Mouse (Mus musculus) heart, embryonic 11.5 days (tissue): ENCODE measurements around the gene Gm11639. TPM values are rescaled to one million over a fixed set of nuclear protein-coding genes. Genes with fewer than 3 reads are reported as not detected.

Source experiments
- ATAC-seq: fragments of 200-750 bp; cut with Nextera tagmentation; replicated peaks from 2 replicates; pipeline ENCODE4 v1.8.0; 2017; ENCODE audit warnings: moderate library complexity; ENCODE audit not compliant: insufficient number of reproducible peaks, low FRiP score, low TSS enrichment
- H3K27ac ChIP-seq: fragments of 300-500 bp; sonication (generic); 2 replicates; pipeline ENCODE4 v1.5.1; 2014; ENCODE audit warnings: mild to moderate bottlenecking, low read depth, low read length
- H3K27me3 ChIP-seq: fragments of 300-500 bp; sonication (generic); 2 replicates; pipeline ENCODE4 v1.6.1; 2014; ENCODE audit warnings: mild to moderate bottlenecking, low read length, mixed read lengths; ENCODE audit not compliant: control insufficient read depth, insufficient read depth
- H3K36me3 ChIP-seq: fragments of 300-500 bp; sonication (generic); 2 replicates; pipeline ENCODE4 v1.6.1; 2014; ENCODE audit warnings: mild to moderate bottlenecking, low read length, moderate library complexity, mixed read lengths; ENCODE audit not compliant: control insufficient read depth, insufficient read depth
- H3K4me1 ChIP-seq: fragments of 300-500 bp; sonication (generic); 2 replicates; pipeline ENCODE4 v1.6.1; 2014; ENCODE audit warnings: low read length; ENCODE audit not compliant: control insufficient read depth, insufficient read depth
- H3K4me2 ChIP-seq: fragments of 300-500 bp; sonication (generic); 2 replicates; pipeline ENCODE4 v1.6.1; 2014; ENCODE audit warnings: mild to moderate bottlenecking, moderate library complexity
- H3K4me3 ChIP-seq: fragments of 300-500 bp; sonication (generic); 2 replicates; pipeline ENCODE4 v1.5.1; 2014; ENCODE audit warnings: low read depth, low read length
- H3K9ac ChIP-seq: fragments of 300-500 bp; sonication (generic); 2 replicates; pipeline ENCODE4 v1.6.1; 2014; ENCODE audit warnings: mild to moderate bottlenecking, low read depth, low read length, moderate library complexity
- H3K9me3 ChIP-seq: fragments of 300-500 bp; sonication (generic); replicated peaks from 2 replicates; pipeline ENCODE4 v1.6.1; 2016; ENCODE audit warnings: low read length; ENCODE audit not compliant: control insufficient read depth
- WGBS: fragments of 180-500 bp; shearing (Covaris S2); extraction: QIAGEN DNeasy Blood & Tissue Kit; methylation state at CpG from one replicate; pipeline ENCODE4 v1.1.7; 2014; ENCODE audit not compliant: insufficient replicate concordance; 5-methylcytosine and 5-hydroxymethylcytosine counted together
- polyA plus RNA-seq: library from polyadenylated mRNA; unstranded; fragments of >200 nt; fragmentation: Nextera tagmentation; extraction: Ambion mirVana; gene quantifications from 2 replicates; pipeline ENCODE4 v1.2.1, GENCODE M21; 2014

Gene Gm11639
- polyA plus RNA-seq, 1 experiment from 2014 or later, result 0.03 TPM

DNA sequence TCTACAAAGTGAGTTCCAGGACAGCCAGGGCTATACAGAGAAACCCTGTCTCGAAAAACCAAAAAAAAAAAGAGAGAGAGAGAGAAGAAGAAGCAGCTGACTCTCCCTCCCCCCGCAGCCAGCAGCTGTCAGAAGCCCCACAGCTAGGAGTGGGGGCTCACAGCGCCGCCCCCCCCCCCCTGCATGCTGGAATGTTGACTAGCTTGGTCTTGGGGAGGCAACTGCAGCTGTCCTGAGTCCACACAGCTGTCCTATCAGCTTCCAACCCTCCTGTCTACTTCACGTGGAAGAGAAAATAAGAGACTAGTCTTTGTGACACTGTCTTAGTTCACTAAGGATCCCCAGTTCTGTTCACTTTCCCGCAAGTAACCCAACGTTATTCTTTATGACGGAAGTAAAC is 287.0 kb downstream of the Gm11639 start:
- no peak overlapping the region for H3K4me3 ChIP-seq
- H3K4me1 ChIP-seq, result no peaks in the 10 kb centered on the region
- 63% methylated on average over 8 of the region's 8 CpGs for WGBS
- ATAC-seq, result no peak
- H3K9me3 ChIP-seq, result no peaks in the 10 kb centered on the region
- no peak overlapping the region for H3K27ac ChIP-seq
- H3K9ac ChIP-seq, result no peak overlapping the region
- no peaks in the 10 kb centered on the region for H3K27me3 ChIP-seq
- H3K4me2 ChIP-seq, result no peak overlapping the region
- H3K36me3 ChIP-seq, result no peaks in the 10 kb centered on the region

DNA sequence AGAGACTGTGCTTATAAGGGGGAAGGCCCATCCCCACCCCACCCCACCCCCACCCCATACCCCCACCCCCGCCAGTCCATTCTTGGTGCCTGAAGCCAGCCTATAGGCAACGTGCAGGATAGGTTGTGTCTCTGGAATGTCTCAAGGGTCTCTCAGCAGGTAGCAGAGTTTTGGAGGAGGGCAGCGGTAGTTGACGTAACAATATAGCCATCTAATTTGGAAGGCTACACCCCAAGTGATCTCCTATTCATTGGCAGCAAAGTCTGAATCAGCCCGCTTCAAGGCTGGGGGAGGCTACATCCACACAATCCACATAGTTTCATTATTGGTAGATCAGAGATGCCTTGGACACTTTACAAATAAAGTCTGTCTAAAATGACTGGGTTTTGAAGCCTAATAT is 292.5 kb downstream of the Gm11639 start:
- WGBS, result 72% methylated on average over 5 of the region's 5 CpGs
- no peak for ATAC-seq
- Histone ChIP-seq H3K36me3 (no peaks in the 10 kb centered on the region), H3K9me3 (no peaks in the 10 kb centered on the region), H3K4me2 (no peak overlapping the region), H3K27me3 (no peaks in the 10 kb centered on the region), H3K27ac (no peak overlapping the region), H3K4me3 (no peak overlapping the region), H3K9ac (no peak overlapping the region), H3K4me1 (no peaks in the 10 kb centered on the region)

DNA sequence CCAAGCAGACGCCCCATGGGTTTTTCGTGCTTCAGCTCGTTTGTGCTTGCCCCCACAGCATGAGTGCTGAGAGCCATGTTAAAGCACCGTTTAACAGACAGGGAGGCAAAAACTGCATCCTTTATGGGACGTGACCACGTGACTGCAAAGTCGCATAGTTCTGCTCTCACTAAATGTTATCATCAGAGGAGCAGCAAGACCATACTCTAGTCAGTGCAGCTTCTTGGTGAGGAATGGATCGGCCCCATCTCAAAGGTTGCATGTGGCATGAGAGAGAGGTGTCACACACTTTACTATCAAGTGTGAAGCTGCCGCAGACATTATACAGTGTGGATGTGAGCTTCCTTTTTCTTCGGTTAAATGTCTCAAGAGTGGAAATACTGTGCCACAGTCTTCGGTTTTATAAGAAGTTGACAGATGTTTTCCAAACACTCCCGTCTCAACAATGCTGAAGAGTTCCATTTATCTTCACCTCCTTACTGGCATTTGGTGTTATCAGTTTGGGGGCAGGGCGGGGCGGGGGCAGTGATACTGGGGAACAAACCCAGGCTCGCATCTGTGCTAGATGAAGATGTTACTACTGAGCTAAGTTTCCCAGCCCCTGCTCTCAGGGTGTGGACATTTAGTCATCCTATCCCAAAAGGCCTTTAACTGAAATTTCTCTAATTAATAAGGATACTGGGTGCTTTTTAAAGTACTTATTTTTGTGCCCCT is 296.0 kb downstream of the Gm11639 start:
- Histone ChIP-seq H3K27ac (no peak overlapping the region), H3K9me3 (no peaks in the 10 kb centered on the region), H3K4me3 (peak overlapping the region; percentile 17), H3K9ac (no peak overlapping the region), H3K27me3 (no peaks in the 10 kb centered on the region), H3K4me1 (no peaks in the 10 kb centered on the region), H3K4me2 (peak overlapping the region; percentile 54), H3K36me3 (no peaks in the 10 kb centered on the region)
- WGBS, result 22% methylated on average over 15 of the region's 15 CpGs
- no peak for ATAC-seq

DNA sequence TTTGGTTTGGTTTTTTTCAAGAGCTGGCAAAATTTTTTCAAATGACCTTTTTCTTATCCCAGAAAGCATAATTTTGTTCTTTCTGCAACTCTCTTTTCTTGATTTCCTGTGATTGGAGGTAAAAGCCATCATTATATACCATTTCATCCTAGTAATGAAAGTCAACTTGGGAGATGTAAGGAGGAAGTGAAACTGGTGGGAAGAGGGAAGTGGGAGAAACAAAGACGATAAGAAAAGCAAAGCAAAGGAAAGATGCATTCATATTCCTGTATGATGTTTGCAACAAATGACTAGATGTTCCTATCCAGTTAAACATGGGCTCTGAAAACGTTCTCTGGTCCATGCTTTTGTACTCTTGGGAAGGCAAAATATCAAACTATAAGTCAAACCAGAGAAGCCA is 323.7 kb downstream of the Gm11639 start:
- WGBS, result 55% methylated on average over 2 of the region's 2 CpGs
- Histone ChIP-seq H3K4me1 (no peaks in the 10 kb centered on the region), H3K36me3 (no peaks in the 10 kb centered on the region), H3K27ac (no peak overlapping the region), H3K4me2 (no peak overlapping the region), H3K4me3 (no peak overlapping the region), H3K27me3 (no peaks in the 10 kb centered on the region), H3K9ac (no peak overlapping the region), H3K9me3 (no peaks in the 10 kb centered on the region)
- ATAC-seq, result no peak

DNA sequence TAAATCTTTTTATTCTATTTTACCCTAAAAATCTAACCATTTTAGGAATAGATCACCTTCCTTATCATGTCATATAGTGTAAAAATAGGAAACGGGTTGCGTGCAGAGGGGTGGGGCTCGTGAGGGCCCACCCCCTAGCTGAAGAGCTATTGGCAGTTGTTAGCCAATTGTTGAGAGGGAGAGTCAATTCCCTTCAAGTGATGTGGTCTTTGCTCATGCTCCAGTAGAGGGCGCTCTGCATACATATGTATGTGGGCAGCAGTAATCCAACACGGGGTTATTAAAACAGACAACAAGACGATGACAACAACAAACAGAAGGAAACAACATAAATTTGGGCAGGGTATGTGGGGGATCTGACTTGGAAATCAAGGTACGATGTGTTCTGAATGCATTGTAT is 335.6 kb downstream of the Gm11639 start:
- H3K36me3 ChIP-seq, result no peaks in the 10 kb centered on the region
- 70% methylated on average over 7 of the region's 7 CpGs for WGBS
- no peaks in the 10 kb centered on the region for H3K4me1 ChIP-seq
- H3K4me3 ChIP-seq, result no peak overlapping the region
- H3K9me3 ChIP-seq, result no peaks in the 10 kb centered on the region
- no peak overlapping the region for H3K9ac ChIP-seq
- no peak for ATAC-seq
- no peak overlapping the region for H3K4me2 ChIP-seq
- H3K27ac ChIP-seq, result no peak overlapping the region
- no peaks in the 10 kb centered on the region for H3K27me3 ChIP-seq

DNA sequence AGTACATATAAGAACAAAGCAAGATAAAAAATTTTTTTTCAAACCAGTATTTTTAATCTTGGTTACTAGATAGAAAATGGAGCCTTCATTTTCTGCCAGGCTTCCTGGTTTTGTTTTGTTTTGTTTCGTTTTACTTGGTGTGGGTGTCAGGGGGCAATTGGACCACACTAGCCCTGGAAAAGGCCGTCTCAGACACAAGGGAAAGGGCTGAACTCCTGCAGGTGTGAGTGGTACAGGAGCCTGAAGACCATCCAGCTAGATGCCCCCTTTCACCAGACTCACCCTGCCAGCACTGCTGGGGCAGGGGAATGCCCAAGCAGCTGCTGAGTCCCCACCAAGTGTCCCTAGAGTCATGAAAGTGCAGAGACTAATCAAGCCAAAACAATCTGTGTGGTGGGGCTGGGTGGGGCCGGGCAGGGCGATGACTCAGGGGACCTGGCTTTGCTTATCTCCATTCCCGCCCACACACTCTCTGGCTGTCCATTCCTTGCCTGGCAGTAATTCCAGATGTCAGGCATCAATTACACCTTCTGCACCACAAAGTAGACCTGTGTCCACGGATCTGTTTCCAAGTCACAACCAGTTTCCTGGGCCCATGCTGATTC is 343.3 kb downstream of the Gm11639 start:
- Histone ChIP-seq H3K9ac (no peak overlapping the region), H3K36me3 (no peaks in the 10 kb centered on the region), H3K4me2 (peak overlapping the region; percentile 35), H3K4me3 (no peak overlapping the region), H3K9me3 (no peaks in the 10 kb centered on the region), H3K4me1 (peaks cover 7% of the 10 kb centered on the region), H3K27ac (no peak overlapping the region), H3K27me3 (no peaks in the 10 kb centered on the region)
- ATAC-seq, result peak; percentile 80
- WGBS, result 18% methylated on average over 6 of the region's 6 CpGs

DNA sequence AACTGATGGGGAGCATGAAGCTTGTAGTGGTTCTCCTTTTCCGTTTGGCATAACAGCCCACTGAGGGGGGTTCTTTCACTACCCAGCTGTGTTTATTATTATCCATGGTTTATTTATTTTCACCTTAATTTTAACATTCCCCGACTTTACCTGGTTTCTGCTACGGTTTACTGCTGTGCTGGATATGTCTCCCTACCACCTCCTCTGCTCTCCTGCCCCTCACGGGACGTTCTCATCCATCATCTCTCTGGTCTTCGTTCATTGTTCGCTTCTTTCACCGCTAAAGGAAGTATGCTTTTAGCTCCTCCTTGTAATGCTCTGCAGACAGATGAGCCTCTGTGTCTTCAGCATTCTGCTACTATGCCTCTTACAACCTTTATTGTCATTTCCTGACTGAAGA is 344.0 kb downstream of the Gm11639 start:
- WGBS, result 58% methylated on average over 8 of the region's 8 CpGs
- Histone ChIP-seq H3K9me3 (no peaks in the 10 kb centered on the region), H3K27ac (no peak overlapping the region), H3K9ac (no peak overlapping the region), H3K36me3 (no peaks in the 10 kb centered on the region), H3K4me3 (no peak overlapping the region), H3K27me3 (no peaks in the 10 kb centered on the region), H3K4me2 (peak overlapping the region; percentile 35), H3K4me1 (peaks cover 7% of the 10 kb centered on the region)
- ATAC-seq, result no peak

DNA sequence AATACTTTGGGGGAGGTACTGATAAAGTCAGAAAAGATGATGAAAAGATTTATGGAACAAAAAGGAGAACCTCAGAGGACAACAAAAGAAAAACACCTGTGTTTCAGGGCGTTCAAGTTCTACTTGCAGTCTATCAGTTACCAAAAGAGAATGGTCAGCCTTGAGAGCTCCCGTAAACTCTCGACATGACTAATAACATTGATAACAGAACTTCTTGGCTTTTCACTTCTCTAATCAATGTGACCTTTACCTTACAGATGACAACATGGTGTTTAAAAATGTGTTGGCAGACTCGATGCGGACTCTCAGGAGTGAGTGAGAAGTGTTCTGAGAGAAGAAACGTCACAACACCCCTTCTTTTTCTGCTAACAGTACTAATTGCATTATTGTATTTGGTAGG is 344.7 kb downstream of the Gm11639 start:
- ATAC-seq, result no peak
- no peak overlapping the region; the same call in 1 of the 2 replicates for H3K4me2 ChIP-seq
- no peaks in the 10 kb centered on the region for H3K9me3 ChIP-seq
- no peak overlapping the region for H3K4me3 ChIP-seq
- no peak overlapping the region for H3K27ac ChIP-seq
- H3K9ac ChIP-seq, result no peak overlapping the region
- H3K4me1 ChIP-seq, result peaks cover 7% of the 10 kb centered on the region
- H3K36me3 ChIP-seq, result no peaks in the 10 kb centered on the region
- 43% methylated on average over 6 of the region's 6 CpGs for WGBS
- no peaks in the 10 kb centered on the region for H3K27me3 ChIP-seq

DNA sequence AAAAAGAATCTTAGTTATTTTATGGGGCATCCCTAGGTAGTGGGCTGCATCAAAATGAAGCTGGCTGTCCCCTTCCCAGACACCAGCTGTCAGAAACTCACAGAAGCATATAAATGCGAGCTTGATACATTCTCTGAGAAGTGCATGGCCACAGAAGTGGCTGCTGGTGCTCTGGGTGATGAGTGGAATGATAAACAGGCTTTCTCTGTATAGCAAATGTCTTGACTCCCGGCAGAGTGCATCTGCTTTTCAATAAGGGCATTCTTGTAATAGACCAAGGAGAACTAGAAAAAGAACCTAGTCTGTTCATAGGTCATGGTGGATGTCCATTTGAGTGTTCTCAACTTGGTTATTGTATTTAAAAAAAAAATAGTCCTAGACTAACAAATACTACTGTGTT is 345.6 kb downstream of the Gm11639 start:
- WGBS, result 37% methylated on average over 2 of the region's 2 CpGs
- no peak overlapping the region for H3K27ac ChIP-seq
- H3K27me3 ChIP-seq, result no peaks in the 10 kb centered on the region
- H3K4me1 ChIP-seq, result peaks cover 7% of the 10 kb centered on the region
- H3K9me3 ChIP-seq, result no peaks in the 10 kb centered on the region
- no peaks in the 10 kb centered on the region for H3K36me3 ChIP-seq
- H3K9ac ChIP-seq, result no peak overlapping the region
- no peak for ATAC-seq
- no peak overlapping the region for H3K4me3 ChIP-seq
- H3K4me2 ChIP-seq, result no peak overlapping the region
